Mouse (Mus musculus): ENCODE data around the gene Gcsh.

Gcsh gene

DNA sequence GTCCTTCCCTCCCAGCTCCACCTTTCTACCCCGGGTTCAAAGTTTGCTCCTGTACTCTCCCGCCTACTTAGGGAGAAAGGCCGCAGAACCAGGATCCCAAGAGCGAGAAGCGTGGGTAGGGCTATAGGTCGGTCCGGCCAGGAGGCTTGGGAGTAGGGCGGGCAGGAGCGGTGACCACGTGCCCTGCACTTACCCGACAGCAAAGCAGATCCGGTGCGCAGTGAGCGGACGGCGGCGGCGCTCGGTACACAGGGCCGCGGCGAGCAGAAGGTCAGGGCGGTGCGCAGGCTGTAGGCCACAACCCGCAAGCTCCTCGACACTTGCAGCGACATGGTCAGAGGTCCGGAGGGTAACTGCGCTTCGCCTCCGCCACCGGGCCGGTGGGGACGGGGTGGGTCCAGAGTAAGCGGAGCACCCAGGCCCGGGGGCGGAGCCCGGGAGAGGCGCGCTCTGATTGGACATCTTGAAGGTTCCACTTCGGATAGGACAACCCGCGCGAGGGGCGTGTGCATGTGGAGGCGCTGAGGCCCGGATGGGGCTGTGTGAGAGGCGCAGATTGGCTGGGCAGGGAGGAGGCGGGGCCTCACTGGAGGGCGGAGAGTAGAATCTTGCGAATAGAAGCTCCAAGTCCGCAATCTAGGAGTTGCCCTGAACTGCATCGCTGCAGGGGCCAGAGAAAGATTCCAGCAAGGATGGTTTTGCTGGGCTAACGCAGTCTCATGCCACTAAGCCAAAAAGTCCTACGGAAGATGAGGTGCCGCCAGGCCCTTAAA lies at the start of gene Gcsh:
Gene Gcsh, minus strand, starts transcription at position 443 of the 773 bp plus-strand sequence.
- peak; percentile 94 for DNase-seq (ENCODE audit: low spot score)

DNA sequence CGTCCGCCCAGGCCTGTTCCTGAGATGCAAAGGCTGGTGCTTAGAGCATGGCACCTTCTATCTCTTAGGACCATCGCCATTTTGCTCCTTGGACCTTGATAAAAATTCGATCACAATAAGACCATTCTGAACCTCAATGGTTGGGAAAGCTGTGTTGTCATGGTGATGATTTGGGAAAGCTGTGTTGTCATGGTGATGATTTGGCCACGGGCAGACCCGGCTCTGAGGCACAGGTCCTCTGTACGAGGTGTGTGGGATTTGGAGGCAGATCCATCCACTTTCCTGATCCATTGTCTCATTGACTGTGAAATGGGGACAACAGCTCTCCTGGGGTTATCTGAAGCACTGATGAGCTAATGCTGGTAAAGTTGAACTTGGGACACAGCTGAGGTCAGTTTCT lies 46.5 kb upstream of the Gcsh start:
- DNase-seq (ENCODE audit: low spot score) = no peak

DNA sequence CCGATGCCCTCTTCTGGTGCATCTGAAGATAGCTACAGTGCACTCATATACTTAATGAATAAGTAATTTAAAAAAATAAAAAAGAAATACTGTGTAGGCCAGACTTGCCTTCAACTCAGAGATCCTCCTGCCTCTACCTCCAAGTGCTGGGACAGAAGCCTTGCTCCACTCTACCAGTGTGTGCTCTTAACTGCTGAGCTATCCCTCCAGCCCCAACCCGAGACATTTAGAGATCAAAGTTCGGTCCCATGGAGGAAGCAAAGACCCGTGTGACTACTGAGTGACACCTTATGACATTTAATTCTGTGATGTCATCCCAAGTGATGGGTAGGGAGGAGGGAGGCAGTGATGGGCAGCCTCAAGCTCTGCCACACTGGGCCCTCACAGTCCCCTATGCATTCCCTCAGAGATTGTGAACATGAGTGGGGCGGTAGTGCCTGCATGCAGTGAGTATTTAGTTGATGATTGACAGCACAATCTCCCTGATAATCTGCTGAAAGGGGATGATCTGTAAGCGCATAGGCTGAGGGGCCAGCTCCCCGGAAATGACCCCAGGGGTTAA lies 44.1 kb upstream of the Gcsh start:
- DNase-seq (ENCODE audit: low spot score) = no peak

DNA sequence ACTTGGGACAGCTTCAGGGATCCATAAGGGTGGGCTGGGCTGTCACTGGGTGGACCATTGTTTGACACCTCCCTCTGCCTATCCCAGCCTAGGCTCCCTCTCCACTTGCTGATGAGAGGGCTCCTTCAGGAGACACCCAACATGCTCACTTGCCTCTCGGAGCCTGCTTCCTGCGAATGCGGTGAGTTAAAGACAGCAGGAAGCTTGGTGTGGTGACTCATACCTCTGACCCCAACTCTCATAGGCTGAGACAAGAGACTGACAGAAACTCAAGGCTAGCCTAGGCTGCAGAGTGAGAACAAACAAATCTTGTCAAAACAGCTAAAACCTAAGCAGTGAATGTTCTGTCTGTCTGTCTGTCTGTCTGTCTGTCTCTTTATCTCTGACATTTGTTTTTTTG lies 40.1 kb upstream of the Gcsh start:
- no peak for DNase-seq (ENCODE audit: low spot score)

DNA sequence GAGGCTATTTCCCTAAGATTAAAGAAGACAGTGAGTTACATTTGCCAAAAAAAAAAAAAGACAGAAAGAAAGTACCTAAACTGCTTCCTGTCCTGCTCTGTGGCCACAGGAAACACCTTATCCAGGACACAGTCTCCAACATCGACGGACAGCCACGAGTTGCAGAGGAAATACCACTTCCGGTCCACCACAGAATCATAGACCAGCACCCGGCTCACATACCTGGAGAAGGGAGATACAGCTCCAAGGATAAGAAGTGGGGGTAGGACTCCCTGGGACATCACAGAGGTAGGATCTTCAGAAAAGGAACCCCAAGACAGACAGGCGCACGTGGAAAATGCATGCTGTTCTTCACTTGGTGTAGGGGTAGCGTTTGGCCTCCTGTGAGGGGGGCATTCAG lies 39.3 kb upstream of the Gcsh start:
- DNase-seq (ENCODE audit: low spot score) = no peak

DNA sequence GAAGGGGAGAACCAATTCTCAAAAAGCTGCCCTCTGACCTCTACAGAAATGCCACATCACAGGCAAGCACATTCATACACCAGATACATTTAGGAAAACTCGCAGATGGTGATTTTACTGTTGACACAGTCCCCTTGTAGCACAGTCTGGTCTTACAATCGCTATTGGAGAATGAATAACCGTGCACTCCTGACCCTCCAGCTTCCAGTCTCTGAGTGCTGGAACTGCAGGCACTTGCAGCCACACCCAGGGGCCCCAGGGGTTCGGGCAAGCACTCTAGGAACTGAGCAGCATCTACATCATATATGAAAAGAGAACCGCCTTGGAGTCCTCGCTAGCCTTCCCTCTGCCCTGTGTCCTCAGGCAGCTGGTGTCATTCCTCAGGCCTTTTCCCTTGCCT lies 38.1 kb upstream of the Gcsh start:
- no peak for DNase-seq (ENCODE audit: low spot score)

DNA sequence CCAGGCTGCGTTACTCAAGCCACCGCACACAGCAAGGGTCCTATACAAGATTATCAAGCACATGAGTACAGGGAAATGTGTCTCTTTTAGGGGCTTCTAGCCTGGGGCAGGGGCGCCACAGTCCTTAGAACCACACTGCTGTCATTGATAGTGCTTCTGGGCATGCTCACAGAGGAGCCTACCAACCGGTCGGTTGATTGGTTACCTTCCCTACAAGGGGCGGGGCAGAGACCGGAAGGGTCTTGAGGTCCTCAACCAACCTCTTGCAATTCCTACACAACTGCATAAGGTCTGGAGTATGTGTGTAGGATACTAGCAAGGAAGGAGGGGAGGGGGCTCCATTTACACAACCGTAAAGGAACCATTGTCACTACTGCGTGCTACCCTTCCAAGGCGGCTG lies 35.3 kb upstream of the Gcsh start:
- no peak for DNase-seq (ENCODE audit: low spot score)

DNA sequence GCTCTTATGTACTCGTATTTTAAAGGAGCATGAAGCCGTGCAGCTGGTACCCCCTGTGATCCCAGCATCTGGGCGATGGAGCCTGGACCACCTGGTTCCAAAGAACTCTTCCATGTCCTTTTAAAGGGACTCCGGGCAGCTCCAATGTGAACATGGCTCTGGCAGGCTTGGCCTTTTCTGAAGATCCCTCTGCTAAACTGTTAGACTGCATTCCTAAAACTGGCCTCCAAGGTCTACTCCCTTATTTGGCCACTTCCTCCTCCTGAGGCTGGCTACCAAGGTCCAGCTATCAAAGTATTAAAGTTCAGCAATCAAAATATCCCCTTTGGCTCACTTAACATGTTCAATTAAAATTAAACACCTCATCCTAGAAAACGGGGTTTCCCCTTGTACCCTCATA lies 34.3 kb upstream of the Gcsh start:
- no peak for DNase-seq (ENCODE audit: low spot score)

DNA sequence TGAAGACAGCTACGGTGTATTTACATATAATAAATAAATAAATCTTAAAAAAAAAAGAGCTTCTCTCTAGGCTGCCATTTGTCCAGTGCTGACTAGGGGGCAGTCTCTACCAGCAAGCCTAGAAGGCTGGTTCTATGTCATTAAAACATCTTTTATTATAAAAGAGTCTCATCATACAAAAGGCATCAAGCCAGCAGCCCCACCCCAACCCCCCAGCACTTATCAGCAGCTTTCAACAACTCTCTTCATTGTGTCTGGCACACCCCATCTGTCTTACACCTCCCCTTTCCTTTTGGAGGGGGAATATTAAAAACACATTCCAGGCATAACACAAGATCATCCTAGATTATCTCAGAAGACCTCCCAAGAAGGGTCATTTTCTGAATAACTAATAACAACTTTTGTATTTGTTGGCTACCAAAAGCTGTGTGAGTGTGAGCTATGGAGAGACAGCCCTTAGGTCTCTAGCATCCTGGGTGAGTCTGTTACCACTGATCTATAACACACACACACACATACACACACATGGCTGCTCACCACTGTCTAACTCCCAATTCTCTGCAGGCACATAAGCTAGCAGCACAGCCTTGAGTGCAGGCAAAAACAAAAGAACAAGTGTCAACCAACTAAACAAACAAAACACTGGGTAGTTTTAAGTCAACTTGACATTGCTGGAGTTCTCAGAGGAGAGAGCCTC lies 29.1 kb upstream of the Gcsh start:
- no peak for DNase-seq (ENCODE audit: low spot score)

DNA sequence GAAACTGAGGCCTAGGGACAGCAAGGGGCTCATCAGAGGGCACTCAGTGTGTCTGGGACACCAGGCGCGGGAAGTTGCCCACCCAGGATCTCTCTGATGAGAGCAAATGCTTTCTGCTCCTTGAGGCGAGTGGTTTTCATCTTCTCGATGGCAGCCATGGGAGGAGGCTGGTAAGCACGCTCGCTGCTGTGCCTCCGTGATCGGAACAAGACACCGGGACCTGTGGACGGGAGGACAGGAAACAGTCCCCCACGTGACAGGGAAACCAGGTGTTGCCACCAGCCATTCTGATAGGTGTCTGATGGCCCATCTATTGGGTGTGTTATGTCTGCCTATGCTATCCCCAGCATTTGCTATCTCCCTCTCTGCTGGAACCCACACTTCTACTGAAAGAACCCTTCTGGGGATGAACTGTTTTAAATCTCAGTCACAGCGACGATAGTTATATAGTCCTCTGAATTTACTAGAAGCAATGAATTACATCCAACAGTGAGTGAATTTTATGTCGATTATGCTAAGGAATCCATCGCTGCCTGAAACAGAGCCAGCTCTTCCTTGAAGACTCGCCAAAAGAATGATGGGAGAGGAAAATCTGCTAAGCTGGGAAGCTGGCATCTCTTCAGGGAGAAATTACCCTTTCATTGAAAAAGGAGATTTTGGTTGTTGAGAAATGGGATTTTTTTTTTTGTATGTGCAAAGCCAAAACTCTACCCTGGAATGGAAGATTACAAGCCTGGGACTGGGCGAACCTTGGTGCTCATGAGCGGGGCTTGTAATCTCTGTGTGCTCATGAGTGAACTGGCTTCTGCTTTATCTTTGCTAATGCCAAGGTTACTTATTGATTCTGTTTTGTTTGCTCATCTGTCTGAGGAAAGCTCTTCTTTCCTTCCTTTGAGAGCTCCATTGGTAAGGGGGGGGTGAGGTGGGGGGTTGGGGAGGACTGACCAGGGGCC lies 26.3 kb upstream of the Gcsh start:
- no peak for DNase-seq (ENCODE audit: low spot score)

DNA sequence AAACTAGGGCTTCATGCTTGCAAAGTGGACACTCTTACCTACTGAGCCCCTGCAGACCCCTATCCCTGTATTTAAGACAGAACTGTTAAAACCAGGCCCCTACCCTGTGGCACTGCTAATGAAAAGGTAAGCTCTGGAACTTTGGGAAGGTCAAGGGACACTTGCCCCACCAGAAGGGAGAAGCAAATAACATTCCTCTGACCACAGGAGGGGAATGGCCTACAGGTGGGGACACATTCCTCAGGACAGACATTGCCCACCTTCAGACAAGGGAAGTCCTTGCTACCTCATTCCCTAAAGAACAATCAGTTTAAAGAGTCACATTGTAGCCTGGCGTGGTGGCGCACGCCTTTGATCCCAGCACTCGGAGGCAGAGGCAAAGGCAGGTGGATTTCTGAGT lies 24.6 kb upstream of the Gcsh start:
- no peak for DNase-seq (ENCODE audit: low spot score)

DNA sequence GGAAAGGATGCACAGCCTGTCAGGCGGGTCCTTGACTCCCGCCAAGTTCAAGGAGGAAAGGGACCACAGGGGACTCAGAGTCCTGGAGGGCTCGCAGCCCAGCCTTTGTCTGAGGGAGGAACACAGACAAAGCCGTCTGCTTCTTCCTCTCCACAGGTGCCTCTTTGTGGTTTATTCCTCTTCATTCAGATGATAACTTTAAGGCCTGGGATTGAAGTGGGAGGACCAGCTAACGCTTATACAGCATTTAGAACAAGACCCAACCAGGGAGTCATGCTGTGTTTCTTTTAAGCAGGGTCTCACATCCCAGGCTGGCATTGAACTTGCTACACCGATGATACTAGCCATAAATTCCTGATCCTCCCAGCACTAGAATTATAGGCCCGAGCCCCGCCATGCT lies 23.7 kb upstream of the Gcsh start:
- no peak for DNase-seq (ENCODE audit: low spot score)

DNA sequence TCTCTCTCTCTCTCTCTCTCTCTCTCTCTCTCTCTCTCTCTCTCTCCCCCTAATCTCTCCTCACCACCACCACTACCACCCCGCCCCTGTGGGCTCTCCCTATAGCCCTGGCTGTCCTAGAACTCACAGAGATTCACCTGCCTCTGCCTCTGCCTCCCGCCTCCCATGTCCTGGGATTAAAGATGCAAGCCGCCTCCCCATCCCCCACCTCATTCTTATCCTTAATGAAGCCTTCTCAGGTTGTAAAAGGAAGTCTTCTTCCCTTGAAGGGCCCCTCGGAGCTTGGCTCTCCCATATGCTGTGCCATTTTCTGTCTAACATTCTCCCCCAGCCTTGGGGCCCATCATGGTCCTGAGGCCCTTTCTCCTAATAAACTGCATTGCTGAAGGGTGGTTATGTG lies 22.3 kb upstream of the Gcsh start:
- no peak for DNase-seq (ENCODE audit: low spot score)

DNA sequence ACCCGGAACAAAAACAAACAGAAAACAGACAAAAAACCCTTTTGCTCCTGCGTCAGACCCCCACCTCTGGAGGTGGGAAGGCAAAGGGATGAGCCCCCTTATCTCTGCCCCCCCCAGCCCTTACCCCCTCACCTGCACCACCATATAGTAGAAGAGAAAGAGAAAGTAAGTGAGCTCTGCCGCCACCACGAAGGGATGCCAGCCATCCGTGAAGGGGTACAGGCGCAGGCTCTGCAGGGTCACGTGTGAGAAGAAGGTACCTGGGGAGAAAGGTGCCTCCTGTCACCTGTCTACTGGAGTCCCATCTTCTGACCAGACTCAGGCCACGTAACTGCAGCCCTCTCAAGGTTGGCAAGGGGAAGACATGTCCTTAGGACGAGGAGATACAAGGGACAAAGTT lies 18.0 kb upstream of the Gcsh start:
- DNase-seq (ENCODE audit: low spot score) = no peak

DNA sequence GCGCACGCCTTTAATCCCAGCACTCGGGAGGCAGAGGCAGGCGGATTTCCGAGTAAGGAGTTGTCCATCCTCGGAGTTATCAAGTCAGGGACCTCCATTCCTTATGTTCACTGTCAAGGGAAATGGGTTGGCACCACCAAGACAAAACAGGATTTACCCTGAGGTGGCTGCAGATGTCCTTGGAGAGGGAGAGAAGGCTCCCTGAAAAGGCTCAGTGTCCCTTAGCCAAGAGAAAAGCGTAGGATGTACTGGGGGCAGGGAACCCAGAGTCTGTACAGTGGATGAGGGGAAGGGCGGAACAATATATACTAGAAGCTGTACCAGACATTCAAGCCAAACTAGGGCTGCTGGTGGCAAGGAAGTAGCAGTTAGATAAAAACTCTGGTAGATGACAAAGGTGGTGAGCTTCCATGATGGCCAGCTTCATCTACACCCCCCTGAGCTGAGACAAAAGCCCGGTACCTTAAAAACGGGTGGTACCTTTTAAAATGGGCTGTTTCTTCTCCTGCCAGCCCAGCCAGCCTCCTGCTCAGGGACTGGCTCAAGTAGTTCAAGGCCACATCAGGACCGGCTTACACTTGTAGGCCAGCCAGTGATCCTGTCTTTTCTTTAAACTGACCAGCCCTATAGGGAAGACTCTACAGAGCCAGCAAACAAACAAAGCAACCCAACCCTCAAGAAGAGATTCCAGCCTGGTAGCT lies 829 bp upstream of the Gcsh start:
- DNase-seq (ENCODE audit: low spot score) = no peak

DNA sequence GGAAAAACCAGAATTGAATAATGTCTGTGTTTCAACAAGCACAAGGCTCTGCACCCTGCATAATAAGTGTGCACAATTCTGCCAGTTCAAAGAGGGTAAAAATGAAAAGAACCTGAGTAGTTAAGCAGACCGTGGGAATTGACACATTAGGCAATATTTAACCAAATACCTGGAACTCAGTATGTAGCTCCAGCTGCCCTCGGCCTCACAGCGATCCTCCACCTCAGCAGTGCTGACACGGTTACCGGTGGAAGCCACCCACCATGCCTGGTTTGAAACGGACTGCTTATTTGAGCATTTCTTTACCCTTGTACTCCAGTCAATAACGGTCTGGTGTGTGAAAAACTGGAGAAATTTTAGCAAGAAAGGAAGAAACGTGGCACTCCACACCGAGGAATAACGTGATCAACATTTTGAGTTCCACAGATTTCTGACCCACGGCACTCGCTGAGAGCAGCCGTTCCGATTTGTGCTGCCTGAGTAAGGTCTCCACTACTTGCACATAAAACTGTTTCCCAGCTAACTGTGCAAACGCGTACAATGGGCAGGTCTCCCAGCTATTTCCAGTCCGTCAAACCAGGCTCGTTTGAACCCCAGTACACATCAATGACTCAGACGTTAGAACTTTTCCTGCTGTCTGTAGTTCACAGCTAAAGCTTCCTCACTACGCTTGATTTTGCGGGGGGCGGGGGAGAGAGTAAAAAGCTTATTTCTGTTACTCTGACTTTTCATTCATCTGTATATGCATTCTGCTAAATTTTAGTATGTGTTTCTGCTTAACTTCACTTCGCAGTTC lies 963 bp downstream of the Gcsh start:
- DNase-seq (ENCODE audit: low spot score) = peak; percentile 15

DNA sequence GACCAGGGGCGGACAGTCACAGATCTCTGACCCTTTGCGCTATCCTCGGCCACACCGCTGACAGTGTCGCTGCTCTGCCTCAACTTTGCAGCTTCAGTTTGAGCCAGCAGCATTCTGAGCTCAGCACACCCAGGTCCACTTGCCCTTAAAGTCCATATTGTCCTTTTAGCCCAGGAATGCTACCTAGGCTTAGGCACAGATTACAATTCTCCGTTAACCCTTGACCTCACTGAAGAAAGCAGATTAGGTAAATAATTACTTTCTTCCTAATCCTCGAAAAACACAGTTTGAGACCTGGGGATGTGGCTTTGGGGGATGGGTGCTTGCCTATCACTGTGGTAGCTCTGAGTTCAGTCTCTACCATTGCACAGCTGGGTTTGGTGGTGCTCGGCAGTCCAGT lies 2.1 kb downstream of the Gcsh start:
- DNase-seq (ENCODE audit: low spot score) = no peak

DNA sequence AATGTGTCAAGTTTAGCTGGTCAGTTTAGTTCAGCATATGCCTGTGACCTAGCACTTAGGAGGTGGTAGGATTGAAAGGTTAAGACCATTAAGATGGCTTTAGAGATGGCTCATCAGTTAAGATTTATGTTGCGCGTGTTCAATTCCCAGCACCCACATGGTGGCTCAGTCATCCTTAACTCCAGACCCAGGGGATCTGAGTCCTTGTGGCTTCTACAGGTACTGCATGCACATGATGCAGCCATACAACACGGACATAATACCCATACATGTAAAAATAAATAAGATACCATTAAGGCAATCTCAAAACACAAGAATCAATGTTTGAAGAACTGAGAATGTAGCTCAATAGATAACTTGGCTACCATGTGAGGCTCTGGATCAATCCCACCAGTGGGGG lies 3.5 kb downstream of the Gcsh start:
- no peak for DNase-seq (ENCODE audit: low spot score)

DNA sequence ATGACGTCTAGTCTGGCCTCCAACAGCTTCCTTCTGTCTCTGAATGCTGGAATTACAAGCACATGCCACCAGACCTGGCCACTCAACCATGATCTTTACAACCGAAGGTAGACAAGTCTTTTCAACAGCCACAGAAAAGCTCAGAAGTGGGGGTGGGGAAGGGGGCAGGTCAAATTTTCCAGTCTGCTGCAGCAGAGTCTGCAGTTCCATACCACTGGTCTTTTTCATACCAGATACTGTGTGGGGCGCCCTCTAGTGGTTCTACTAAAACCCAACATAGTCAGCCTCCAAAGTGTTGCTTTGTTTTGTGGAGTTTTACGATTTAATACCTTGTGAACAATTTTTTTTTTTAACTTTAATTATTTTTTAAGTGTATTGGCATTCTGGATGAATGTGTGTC lies 13.2 kb downstream of the Gcsh start:
- DNase-seq (ENCODE audit: low spot score) = peak; percentile 56

DNA sequence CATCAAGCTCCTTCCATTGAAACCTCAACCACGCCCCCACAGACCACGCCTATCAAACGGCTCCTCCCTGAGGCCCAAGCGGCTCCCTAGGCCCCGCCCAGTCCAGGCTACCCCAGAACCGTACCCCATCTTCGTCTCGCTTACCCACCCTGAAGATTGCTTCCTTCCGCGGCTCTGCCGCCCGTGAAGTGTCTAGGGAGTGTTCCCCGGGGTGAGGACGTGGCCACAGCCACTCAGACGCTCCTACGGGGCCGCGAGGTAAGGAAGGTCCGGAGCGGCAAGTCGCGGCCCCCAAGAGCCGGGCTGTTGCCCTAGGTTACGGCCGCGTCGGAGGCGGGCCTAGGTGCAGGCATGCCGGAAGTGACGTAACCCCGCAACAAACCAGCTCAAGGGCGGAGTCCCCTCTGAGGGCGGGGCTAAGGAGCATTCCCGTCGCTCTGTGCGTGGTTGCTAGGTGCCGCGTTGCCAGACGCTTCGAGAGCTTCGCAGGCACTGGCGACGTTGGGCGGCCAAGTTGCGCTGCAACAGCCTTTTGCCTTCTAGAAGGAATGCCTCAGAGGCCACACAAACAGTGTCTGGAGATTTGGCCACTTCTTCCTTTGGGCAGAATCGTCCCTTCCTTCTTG lies 14.6 kb downstream of the Gcsh start, which contains the start of gene 1700030J22Rik:
Gene 1700030J22Rik, minus strand, starts transcription at position 329 of the 626 bp plus-strand sequence.
- peak; percentile 98 for DNase-seq (ENCODE audit: low spot score)

All from urinary bladder, postnatal 25 days (tissue).